Comparison of ENCODE assay signal across 10 mouse cellular contexts in genomic region chr11:102053847-102054246, GRCm38 (mm10). TPM values are rescaled to one million over a fixed set of nuclear protein-coding genes. Genes with fewer than 3 reads are reported as not detected.
DNase-seq lines count a peak whose midpoint lies in the region; ATAC-seq and TF ChIP-seq lines count a peak whose summit lies in the region.
"Had no signal": no experiment of that assay in that cellular context is flagged by ENCODE, and none has a peak within 500 bp of the region (broad histone marks: within the 10 kb centered on the region; RNA-seq: fewer than 3 reads in every experiment).

No protein-coding gene starts in this region.

- WGBS in intestine, embryonic 14.5 days = 30% methylated on average over 9 of the region's 9 CpGs
- WGBS in intestine, embryonic 16.5 days = 27% methylated on average over 9 of the region's 9 CpGs
- WGBS in midbrain, postnatal 0 days = 32% methylated on average over 9 of the region's 9 CpGs

- H3K9me3 ChIP-seq in intestine, embryonic 14.5 days (ENCODE audit: control insufficient read depth, low read length) = no peaks in the 10 kb centered on the region
- no peaks in the 10 kb centered on the region for H3K9me3 ChIP-seq in intestine, embryonic 16.5 days (ENCODE audit: control insufficient read depth, low read length)
- no peaks in the 10 kb centered on the region for H3K9me3 ChIP-seq in E14TG2a.4 (ENCODE audit: low read length)
- no peaks in the 10 kb centered on the region for H3K9me3 ChIP-seq in midbrain, postnatal 0 days (ENCODE audit: low read length)
- H3K9me3 ChIP-seq: heart, embryonic 13.5 days; megakaryocyte, embryonic 14.5 days had no signal

- no peaks in the 10 kb centered on the region for H3K4me1 ChIP-seq in intestine, embryonic 14.5 days (replicated peaks; ENCODE audit: control insufficient read depth, insufficient read depth, low read length)
- H3K4me1 ChIP-seq in intestine, embryonic 16.5 days (ENCODE audit: control insufficient read depth, insufficient read depth, low read length) = no peaks in the 10 kb centered on the region
- peaks cover 20% of the 10 kb centered on the region for H3K4me1 ChIP-seq in E14TG2a.4 (replicated peaks; ENCODE audit: low read depth, low read length)
- H3K4me1 ChIP-seq in midbrain, postnatal 0 days (ENCODE audit: insufficient read depth, low read length) = no peaks in the 10 kb centered on the region

- H3K4me2 ChIP-seq in intestine, embryonic 14.5 days (ENCODE audit: low read length) = no peak overlapping the region
- no peak overlapping the region for H3K4me2 ChIP-seq in intestine, embryonic 16.5 days (ENCODE audit: low read depth, low read length)
- no peak overlapping the region for H3K4me2 ChIP-seq in midbrain, postnatal 0 days (ENCODE audit: low read depth, low read length, poor library complexity, severe bottlenecking)
- H3K4me2 ChIP-seq: heart, embryonic 13.5 days had no signal

- DNase-seq in intestine, embryonic 14.5 days (ENCODE audit: low spot score) = peak; percentile 84
- peak; percentile 80 for DNase-seq in ZHBTc4 (ENCODE audit: low read depth, low spot score)
- peak; percentile 73 for DNase-seq in embryo, embryonic 10 days (ENCODE audit: low spot score)
- DNase-seq in layer of hippocampus, adult 18-20 months (ENCODE audit: low spot score in 2 of 2) = peak; percentile 39 to 73
- DNase-seq in midbrain, postnatal 0 days (ENCODE audit: low spot score) = peak; percentile 57
- no peak for DNase-seq in yolk sac, embryonic 10.5 days (ENCODE audit: low spot score)

- no peak overlapping the region for H3K27ac ChIP-seq in intestine, embryonic 14.5 days (ENCODE audit: low read depth)
- no peak overlapping the region for H3K27ac ChIP-seq in intestine, embryonic 16.5 days (ENCODE audit: low read length)
- H3K27ac ChIP-seq in midbrain, postnatal 0 days (ENCODE audit: low read depth, low read length) = no peak overlapping the region
- H3K27ac ChIP-seq: heart, embryonic 13.5 days had no signal

- H3K36me3 ChIP-seq in intestine, embryonic 14.5 days (ENCODE audit: control insufficient read depth, insufficient read depth, low read length) = no peaks in the 10 kb centered on the region
- H3K36me3 ChIP-seq in intestine, embryonic 16.5 days (ENCODE audit: control insufficient read depth, insufficient read depth, low read length) = no peaks in the 10 kb centered on the region
- no peaks in the 10 kb centered on the region for H3K36me3 ChIP-seq in E14TG2a.4 (ENCODE audit: insufficient read depth, low read length)
- peaks cover 8% of the 10 kb centered on the region for H3K36me3 ChIP-seq in midbrain, postnatal 0 days (ENCODE audit: insufficient read depth, low read length)

- no peak overlapping the region for H3K9ac ChIP-seq in intestine, embryonic 14.5 days (ENCODE audit: low read length)
- no peak overlapping the region for H3K9ac ChIP-seq in intestine, embryonic 16.5 days (ENCODE audit: low read depth, low read length)
- no peak overlapping the region for H3K9ac ChIP-seq in midbrain, postnatal 0 days (replicated peaks; ENCODE audit: low read length, poor library complexity, severe bottlenecking)
- H3K9ac ChIP-seq: heart, embryonic 13.5 days had no signal

- peak; percentile 58 for TF ChIP-seq CTCF in E14TG2a.4 (conservative IDR thresholded peaks at IDR 0.05; ENCODE audit: low read length)
- TF ChIP-seq CTCF in midbrain, postnatal 0 days (IDR thresholded peaks at IDR 0.05) = peak; percentile 62

- no peak for ATAC-seq in intestine, embryonic 14.5 days (replicated peaks; ENCODE audit: low FRiP score, low TSS enrichment, low read depth)
- no peak for ATAC-seq in intestine, embryonic 16.5 days
- no peak for ATAC-seq in midbrain, postnatal 0 days (ENCODE audit: low FRiP score)

- H3K27me3 ChIP-seq in intestine, embryonic 14.5 days (replicated peaks; ENCODE audit: control insufficient read depth, insufficient read depth, low read length) = no peaks in the 10 kb centered on the region
- no peaks in the 10 kb centered on the region for H3K27me3 ChIP-seq in intestine, embryonic 16.5 days (replicated peaks; ENCODE audit: control insufficient read depth, insufficient read depth, low read length)
- peaks cover 44% of the 10 kb centered on the region for H3K27me3 ChIP-seq in E14TG2a.4 (ENCODE audit: insufficient read depth, low read length)
- no peaks in the 10 kb centered on the region for H3K27me3 ChIP-seq in midbrain, postnatal 0 days (ENCODE audit: insufficient read depth, low read length)
- H3K27me3 ChIP-seq: heart, embryonic 13.5 days had no signal

- H3K4me3 ChIP-seq in intestine, embryonic 14.5 days (ENCODE audit: low read depth, low read length) = no peak overlapping the region
- no peak overlapping the region for H3K4me3 ChIP-seq in intestine, embryonic 16.5 days (ENCODE audit: low read length)
- no peak overlapping the region for H3K4me3 ChIP-seq in E14TG2a.4 (replicated peaks; ENCODE audit: low read length)
- H3K4me3 ChIP-seq in midbrain, postnatal 0 days (ENCODE audit: low read depth, low read length) = no peak overlapping the region
- H3K4me3 ChIP-seq: heart, embryonic 13.5 days; megakaryocyte, embryonic 14.5 days had no signal

RNA-seq across cellular contexts. Expression of gene Cd300lg, which starts 12.5 kb away (rescaled TPM):
- polyA plus RNA-seq in intestine, embryonic 14.5 days (2014; fragmentation: Nextera tagmentation; extraction: Ambion mirVana) = 0.31 and 0.51 TPM in 2 replicates
- 1.9 and 2.0 TPM in 2 replicates for polyA plus RNA-seq in intestine, embryonic 16.5 days (2015; fragmentation: Nextera tagmentation; extraction: Ambion mirVana)
- not detected for total RNA-seq in layer of hippocampus, adult 18-20 months (2021)
- 0.14 TPM in 1 of 2 replicates, not detected in the other for total RNA-seq in midbrain, postnatal 0 days (2014; rRNA removed)
- polyA plus RNA-seq in midbrain, postnatal 0 days (2015; fragmentation: Nextera tagmentation; extraction: Ambion mirVana) = 0.25 TPM in 2 replicates

RNA-seq across cellular contexts. Expression of gene Mpp3, which starts 25.6 kb away (rescaled TPM):
- 11.0 and 12.2 TPM in 2 replicates for polyA plus RNA-seq in intestine, embryonic 14.5 days (2014; fragmentation: Nextera tagmentation; extraction: Ambion mirVana)
- polyA plus RNA-seq in intestine, embryonic 16.5 days (2015; fragmentation: Nextera tagmentation; extraction: Ambion mirVana) = 5.7 and 6.5 TPM in 2 replicates
- total RNA-seq in layer of hippocampus, adult 18-20 months (2021) = 10 to 100 TPM; 85.5 to 88.9 TPM
- 68.2 and 71.9 TPM in 2 replicates for total RNA-seq in midbrain, postnatal 0 days (2014; rRNA removed)
- 53.9 and 54.7 TPM in 2 replicates for polyA plus RNA-seq in midbrain, postnatal 0 days (2015; fragmentation: Nextera tagmentation; extraction: Ambion mirVana)

RNA-seq across cellular contexts. Expression of gene Mpp2, which starts 34.5 kb away (rescaled TPM):
- polyA plus RNA-seq in intestine, embryonic 14.5 days (2014; fragmentation: Nextera tagmentation; extraction: Ambion mirVana) = 7.0 TPM in 2 replicates
- polyA plus RNA-seq in intestine, embryonic 16.5 days (2015; fragmentation: Nextera tagmentation; extraction: Ambion mirVana) = 5.8 and 6.2 TPM in 2 replicates
- total RNA-seq in layer of hippocampus, adult 18-20 months (2021) = 100 to 1,000 TPM; 142 to 147 TPM
- total RNA-seq in midbrain, postnatal 0 days (2014; rRNA removed) = 59.1 and 68.4 TPM in 2 replicates
- polyA plus RNA-seq in midbrain, postnatal 0 days (2015; fragmentation: Nextera tagmentation; extraction: Ambion mirVana) = 33.9 and 40.7 TPM in 2 replicates

RNA-seq across cellular contexts. Expression of gene Ppy, which starts 47.3 kb away (rescaled TPM):
- polyA plus RNA-seq in intestine, embryonic 14.5 days (2014; fragmentation: Nextera tagmentation; extraction: Ambion mirVana) = 2.0 TPM in 1 of 2 replicates, not detected in the other
- 3.9 and 6.0 TPM in 2 replicates for polyA plus RNA-seq in intestine, embryonic 16.5 days (2015; fragmentation: Nextera tagmentation; extraction: Ambion mirVana)
- not detected for total RNA-seq in layer of hippocampus, adult 18-20 months (2021)
- total RNA-seq in midbrain, postnatal 0 days (2014; rRNA removed) = not detected in 2 replicates
- not detected in 2 replicates for polyA plus RNA-seq in midbrain, postnatal 0 days (2015; fragmentation: Nextera tagmentation; extraction: Ambion mirVana)
- polyA plus RNA-seq: heart, embryonic 13.5 days had no signal

RNA-seq across cellular contexts. Expression of gene Pyy, which starts 53.8 kb away (rescaled TPM):
- polyA plus RNA-seq in intestine, embryonic 14.5 days (2014; fragmentation: Nextera tagmentation; extraction: Ambion mirVana) = 41.5 TPM in 1 of 2 replicates, not detected in the other
- 62.9 and 67.0 TPM in 2 replicates for polyA plus RNA-seq in intestine, embryonic 16.5 days (2015; fragmentation: Nextera tagmentation; extraction: Ambion mirVana)
- total RNA-seq in layer of hippocampus, adult 18-20 months (2021) = not detected
- total RNA-seq in midbrain, postnatal 0 days (2014; rRNA removed) = not detected in 2 replicates
- not detected in 2 replicates for polyA plus RNA-seq in midbrain, postnatal 0 days (2015; fragmentation: Nextera tagmentation; extraction: Ambion mirVana)
- polyA plus RNA-seq: heart, embryonic 13.5 days had no signal
